Mouse (Mus musculus): ENCODE measurements around the gene Atp13a5. TPM values are rescaled to one million over a fixed set of nuclear protein-coding genes. Genes with fewer than 3 reads are reported as not detected.
A peak's percentile ranks its signal among the peaks of the same experiment; 100 is the strongest.

Gene Atp13a5
- total RNA-seq (2021): 10 to 100 TPM; 12.7 to 16.7 TPM
- long read RNA-seq, experiment 1, full-length matches to known transcripts: 4 of 8 reads
- long read RNA-seq, experiment 1, partial matches to known transcripts: 2 of 8 reads
- long read RNA-seq, experiment 1, other reads (novel, unspliced or antisense): 2 of 8 reads
- long read RNA-seq, experiment 2, full-length matches to known transcripts: 5 of 14 reads
- long read RNA-seq, experiment 2, partial matches to known transcripts: 5 of 14 reads
- long read RNA-seq, experiment 2, other reads (novel, unspliced or antisense): 4 of 14 reads

DNA sequence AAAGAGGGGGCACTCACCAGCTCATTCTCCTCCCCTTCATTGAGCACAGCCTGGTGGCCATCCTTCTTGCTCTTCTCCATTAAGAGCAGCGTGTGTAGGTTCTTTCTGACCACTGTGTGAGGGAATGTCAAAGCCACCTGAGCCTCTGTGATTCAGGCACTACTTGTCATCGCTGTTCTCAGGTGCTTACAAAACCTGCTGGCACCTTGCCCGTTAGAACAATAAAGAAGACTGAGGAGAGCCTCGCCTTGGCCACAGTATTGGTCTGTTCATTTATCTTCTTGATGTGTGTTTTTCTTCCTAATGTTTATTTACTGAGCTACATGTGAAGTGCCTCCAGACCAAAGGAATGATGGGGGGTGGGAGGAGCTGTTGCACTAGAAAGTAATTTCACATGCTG is at the start of gene Atp13a5:
Gene Atp13a5 (minus strand): TSS at position 275 of the 400 bp plus-strand sequence.
- intact Hi-C loops (cut with DNase I): no loop called here
- no peak for DNase-seq (ENCODE audit: low spot score in 2 of 2)

DNA sequence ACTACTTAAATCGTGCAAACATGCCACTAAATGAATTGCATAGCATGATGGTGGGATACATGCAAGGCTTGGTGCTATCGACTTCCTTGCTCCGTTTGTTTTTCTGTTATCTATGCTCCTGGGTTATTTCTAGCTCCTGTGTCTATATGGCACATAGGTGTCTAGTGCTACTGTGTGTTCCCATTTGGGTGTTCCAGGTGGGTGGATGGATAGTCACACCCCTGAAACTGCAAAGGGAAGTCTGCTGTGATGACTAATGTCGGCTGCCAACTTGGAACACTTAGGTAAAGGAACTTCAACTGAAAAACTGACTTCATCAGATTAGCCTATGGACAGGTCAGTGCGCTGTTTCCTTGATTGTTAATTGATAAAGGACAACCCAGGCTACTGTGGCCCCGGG is 36.3 kb upstream of the Atp13a5 start:
- intact Hi-C loops (cut with DNase I): no loop called here
- DNase-seq (ENCODE audit: low spot score in 2 of 2): peak in 1 of 2 experiments; percentile 13

DNA sequence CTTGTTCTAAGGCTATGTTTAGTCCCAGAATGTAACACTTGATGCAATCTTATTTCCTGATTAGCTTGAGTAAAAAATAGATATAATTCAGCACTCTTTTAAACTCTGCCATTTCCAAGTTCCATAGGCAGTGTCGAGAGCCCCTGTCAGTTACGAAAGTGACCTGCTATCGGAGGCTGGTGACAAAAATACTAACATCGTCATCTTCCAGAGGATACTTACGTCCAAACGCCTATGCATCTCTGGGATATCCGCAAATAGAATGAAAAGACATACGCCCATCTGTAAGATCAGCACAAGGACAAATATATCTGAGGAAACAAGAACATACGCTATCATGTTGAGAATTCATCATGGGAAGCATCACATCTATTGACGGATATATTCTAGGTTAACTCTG is 28.8 kb upstream of the Atp13a5 start:
- no peak for DNase-seq (ENCODE audit: low spot score in 2 of 2)

DNA sequence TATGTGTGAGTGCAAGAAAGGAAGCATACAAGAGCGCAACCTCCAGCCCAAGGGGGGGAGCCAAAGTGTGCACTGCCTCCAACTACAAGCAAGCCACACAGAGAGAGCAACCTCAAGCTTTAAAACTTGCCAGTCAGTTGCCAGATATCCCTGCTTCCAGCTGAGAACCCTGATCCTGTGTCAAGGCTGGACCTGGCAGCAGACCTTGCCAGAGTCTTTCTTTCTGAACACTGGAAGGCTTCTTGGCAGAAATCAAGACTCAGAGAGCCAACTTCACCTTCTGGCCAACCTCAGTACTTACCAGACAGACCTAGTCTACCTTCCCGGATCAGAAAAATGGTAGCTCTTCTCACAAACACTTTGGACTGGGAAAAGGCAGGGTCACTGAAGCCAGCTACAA is 20.5 kb upstream of the Atp13a5 start:
- intact Hi-C loops (cut with DNase I): no loop called here
- DNase-seq (ENCODE audit: low spot score in 2 of 2): no peak

More for the DNA sequence above, 28.8 kb upstream of the Atp13a5 start:
- intact Hi-C loops (cut with DNase I): no loop called here

DNA sequence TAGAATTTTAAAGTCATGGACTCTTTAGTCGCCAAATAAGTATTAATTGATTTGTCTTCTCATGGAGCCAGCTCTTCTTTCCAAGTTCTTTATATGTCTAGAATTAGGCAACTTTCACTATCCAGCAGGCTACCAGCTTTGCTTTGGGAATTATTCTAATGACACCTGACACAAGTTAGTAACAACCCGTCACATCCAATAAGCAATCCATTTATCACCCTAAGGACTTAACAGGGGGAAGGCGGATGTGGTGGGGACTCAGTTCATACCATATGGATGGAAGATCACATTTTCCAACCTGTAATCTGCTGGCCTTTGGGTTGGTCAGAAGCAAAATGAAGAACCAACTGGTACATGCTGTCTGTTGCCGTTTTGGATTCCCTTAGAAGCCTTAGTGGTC is 6.2 kb upstream of the Atp13a5 start:
- DNase-seq (ENCODE audit: low spot score in 2 of 2): no peak
- intact Hi-C loops (cut with DNase I): no loop called here

DNA sequence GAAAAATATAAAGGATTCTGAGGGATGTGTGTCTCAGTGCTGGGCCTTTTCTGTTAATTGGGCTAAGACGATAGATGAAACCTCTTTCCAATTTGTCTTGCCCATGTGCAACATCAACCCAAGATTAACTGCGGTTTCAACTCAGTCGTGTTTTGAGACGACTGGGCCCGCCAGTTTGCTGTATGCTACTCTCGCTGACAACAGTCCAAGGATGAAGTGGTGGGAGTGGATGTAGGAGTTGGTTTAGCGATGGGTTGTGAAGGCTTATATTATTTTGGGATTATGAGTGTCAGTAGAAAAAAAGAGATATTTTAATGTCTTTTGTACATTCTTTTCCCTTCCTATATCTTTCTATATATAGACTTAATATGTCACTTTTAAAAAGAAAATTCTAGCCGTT is 3.9 kb downstream of the Atp13a5 start:
- intact Hi-C loops (cut with DNase I): no loop called here
- DNase-seq (ENCODE audit: low spot score in 2 of 2): peak in 1 of 2 experiments; percentile 22

DNA sequence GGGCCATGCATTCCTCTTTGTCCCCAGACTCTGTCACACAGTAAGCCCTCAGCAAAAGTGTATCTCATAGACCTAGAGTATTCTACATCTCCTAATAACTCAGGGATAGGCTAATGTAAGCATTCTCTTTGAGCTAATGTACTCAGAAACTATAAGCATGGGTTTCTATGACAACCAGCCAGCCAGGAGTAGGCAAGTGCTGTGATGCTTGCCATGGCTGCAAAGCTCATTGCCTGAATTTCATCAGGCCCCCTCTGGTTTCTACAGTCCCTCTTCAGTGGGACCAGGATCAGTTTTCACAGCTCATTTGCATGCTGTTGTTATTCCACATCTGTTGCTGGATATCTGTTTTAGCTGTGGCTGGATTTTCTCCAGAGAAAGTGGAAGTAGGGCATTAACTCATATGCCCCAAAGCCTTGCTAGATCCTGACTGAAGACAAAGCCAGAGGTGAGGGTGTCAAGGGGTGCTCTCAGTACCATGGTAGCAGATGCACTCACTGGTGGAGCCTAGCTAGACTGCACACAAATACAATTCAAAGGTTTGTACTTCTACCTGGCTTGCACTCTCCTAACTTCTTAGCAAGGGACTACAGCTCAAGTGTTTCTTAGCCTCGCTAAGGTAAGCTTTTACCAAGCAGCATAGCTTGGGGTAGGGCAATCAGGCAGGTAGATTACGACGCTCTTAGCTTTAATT is 47.0 kb downstream of the Atp13a5 start:
- intact Hi-C loops (cut with DNase I): no loop called here
- peak; percentile 34 to 63 for DNase-seq (ENCODE audit: low spot score in 2 of 2)

DNA sequence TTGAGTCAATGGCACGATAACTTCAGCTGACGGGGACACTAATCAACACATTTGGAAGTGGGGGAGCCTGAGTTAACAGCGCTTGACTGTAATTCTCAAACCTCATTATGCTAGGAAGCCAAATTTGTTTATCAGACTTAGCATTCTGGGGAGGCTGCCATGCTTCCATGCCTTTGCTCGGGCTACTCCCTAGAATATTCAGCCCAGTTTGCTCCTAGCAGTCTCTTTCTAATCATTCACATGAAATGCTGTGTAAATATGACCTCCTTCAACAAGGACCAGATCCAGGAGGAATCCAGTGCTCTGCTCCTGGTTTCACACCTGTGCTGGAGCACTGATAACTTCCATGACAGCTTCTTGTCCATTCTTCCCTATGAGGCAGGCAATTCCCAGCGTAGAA is 47.6 kb downstream of the Atp13a5 start:
- intact Hi-C loops (cut with DNase I): no loop called here
- DNase-seq (ENCODE audit: low spot score in 2 of 2): peak in 1 of 2 experiments; percentile 6

DNA sequence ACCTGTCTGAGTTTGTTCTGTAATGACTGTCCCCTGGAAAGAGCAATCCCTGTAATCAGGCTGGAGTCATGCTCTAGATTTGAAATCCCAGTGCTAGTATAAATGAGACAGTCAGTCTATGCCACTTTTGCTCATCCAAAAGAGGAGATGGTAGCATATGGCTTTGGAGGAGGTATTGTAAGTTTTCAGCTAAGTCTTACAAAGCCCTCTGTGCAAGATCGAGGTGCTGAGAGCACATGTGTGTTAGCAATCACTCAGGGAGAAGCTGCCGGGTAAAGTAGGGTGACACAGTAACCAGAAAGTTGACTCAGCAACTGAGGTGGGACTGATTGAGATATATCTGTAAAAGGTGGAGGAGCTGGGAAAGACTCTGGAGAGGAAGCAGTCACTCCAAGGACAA is 49.3 kb downstream of the Atp13a5 start:
- DNase-seq (ENCODE audit: low spot score in 2 of 2): no peak
- intact Hi-C loops (cut with DNase I): no loop called here

DNA sequence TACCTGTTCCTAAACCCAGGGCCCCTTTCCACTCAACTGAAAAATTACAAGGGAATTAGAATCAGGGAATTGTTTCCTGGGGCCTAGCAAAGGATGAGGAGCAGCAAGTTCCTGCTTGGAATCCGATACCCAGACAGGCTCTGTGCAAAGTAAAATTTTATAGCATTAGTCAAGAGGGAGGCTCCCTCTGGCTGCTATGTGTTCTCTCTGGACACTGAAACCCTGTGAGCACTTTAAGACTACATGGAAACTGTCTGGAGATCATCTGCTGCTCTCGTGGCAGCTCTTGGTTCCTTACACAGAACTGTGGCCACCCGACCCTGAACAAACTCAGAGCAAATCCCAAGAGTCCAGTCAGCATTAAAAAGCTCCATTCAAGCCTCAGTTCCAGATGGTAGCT is 50.6 kb downstream of the Atp13a5 start:
- intact Hi-C loops (cut with DNase I): no loop called here
- DNase-seq (ENCODE audit: low spot score in 2 of 2): no peak

DNA sequence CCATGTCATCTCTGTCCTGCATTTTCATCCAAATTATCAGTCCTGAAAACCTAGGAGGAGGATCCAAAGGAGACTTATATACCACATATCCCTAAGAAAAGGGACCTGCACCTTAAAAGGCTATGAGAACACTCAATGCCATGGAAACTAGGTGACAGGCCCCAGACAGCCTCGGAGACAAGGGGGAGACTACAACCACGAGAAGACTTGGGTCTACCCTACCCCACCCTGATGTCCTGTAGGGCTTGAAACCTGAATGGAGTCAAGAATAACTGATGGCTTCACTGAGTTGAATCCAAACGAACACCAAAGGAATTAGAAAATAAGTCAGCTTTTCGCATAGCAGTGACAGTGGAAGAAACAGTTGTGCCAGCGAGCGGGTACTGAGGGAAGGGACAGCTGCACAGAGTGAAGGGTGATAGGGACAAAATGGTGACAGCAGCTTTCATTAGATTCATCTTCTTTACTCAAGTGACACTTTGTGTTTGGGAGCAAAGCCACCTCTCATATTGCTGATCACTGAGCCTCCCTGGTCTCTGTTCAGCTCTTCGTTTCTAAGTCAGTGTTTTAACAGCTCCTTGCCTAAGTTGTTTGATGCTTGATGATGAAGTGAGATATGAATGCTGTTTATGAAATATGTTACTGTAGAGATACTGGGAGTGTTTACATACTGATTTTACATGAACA is 53.2 kb downstream of the Atp13a5 start:
- intact Hi-C loops (cut with DNase I): no loop called here
- DNase-seq (ENCODE audit: low spot score in 2 of 2): no peak

DNA sequence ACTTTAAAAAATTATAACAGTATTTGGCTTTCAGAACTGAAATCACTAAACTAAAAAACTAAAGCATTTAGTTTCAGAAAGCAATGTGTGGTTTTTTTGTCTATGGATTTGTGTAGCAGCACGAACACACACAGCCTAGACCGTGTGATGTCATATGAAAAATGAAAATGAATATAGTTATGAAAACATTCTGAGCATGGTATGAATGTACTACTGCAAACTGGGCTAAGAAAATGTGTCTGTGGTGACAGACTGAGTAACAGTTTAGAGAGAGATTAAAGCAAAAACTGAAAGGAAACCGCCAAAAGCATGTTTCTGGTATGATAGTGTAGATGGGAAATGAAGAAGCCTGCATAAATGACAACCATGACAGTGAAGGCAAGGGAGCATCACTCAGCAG is 57.8 kb downstream of the Atp13a5 start:
- intact Hi-C loops (cut with DNase I): no loop called here
- DNase-seq (ENCODE audit: low spot score in 2 of 2): no peak

DNA sequence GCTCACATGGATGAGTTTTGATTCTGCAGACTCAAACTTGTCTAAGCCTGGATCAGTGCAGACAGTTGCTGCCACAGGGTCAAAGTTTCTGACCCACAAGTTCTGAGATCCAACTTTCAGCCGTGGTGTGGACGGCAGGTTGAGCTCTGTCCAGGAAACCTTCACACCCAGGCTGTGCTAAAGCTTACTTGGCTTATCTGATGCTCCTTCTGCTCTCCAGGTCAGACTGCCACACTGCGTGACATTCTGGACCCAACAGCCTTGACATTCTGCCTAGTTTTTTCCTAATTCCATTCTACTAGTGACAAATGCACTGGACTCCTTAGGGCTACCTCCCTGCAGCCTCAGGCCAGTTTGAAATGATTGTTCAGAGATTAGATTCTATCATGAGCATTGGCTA is 63.1 kb downstream of the Atp13a5 start:
- DNase-seq (ENCODE audit: low spot score in 2 of 2): no peak
- intact Hi-C loops (cut with DNase I): no loop called here

DNA sequence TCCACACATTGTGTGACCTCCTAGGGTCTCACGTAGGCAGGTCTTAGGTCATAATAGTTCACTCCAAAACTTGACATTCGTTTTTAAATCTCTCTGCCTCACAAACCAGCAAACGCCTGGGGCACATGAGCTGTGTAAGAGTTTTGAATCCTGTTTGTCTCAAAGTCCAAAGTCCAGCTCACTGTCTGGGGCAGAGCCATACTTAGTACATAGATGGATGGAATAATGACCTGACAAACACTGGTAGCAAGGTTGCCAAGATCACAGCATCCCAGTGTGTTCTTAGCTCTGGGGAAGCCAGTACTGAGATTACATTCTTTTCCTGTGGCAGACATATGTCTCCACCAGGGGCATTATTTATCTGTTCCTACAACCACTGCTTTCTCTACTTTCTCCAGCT is 63.5 kb downstream of the Atp13a5 start:
- intact Hi-C loops (cut with DNase I): no loop called here
- DNase-seq (ENCODE audit: low spot score in 2 of 2): no peak

DNA sequence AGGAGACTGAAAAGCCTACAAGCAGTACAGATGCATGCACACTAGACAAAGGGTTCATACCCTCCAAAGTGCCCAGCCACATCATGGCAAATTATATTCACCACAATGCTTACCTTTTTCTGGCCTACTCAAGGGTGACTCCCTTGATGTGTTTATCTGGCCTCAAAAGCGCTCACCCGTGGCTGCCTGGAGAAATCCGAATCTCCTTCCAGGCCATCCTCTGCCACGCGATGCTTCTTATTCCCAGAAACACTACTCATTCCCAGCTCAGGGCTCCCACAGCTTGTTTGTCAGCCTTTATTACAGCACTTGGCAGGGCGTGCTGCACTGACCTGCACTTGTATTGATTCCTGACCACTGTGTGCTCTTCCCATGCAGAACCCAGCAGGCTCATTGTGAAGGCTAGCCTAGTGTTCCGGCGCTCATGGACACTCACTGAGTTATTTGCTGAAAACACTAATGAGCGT is 80.9 kb downstream of the Atp13a5 start:
- intact Hi-C loops (cut with DNase I): no loop called here

DNA sequence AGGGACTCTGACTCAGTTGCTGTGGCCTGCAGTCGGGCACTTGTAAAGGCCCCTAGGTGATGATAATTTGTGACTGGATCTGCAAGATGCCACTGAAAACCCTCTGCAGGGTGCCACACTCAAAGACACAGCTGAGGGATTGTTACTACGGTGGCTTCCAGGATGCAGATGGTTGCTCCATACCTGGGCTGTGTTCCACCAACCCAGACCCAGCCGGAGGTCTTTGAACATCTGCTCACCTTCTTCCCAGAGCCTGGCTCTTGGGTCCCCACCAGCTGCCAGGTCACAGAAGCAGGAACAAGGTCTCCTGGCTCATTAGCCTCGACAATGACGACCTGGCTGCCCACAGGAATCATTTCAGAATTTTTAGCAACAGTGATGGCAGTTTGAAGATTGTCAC is 97.8 kb downstream of the Atp13a5 start:
- intact Hi-C loops (cut with DNase I): no loop called here
- no peak for DNase-seq (ENCODE audit: low spot score in 2 of 2)

More for the DNA sequence above, 80.9 kb downstream of the Atp13a5 start:
- DNase-seq (ENCODE audit: low spot score in 2 of 2): no peak

DNA sequence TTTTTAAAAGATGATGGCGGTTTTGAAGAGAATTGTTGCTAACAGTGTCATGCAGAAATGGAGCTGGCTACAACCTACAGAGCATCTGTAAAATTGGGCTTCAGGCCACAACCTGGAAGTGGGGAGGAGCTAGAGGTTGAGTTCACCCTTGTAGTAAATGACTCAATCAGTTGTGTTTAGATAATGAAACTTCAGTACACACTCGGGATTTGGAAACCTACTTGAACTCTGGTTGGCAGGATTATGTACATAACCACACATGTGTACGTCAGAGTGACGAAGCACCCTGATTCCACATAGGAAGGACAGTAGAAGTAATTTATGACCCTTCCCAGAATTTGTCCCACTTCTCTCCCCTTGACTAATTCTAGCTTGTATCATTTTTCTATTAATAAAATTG is 124.2 kb downstream of the Atp13a5 start:
- intact Hi-C loops (cut with DNase I): no loop called here
- no peak for DNase-seq (ENCODE audit: low spot score in 2 of 2)

DNA sequence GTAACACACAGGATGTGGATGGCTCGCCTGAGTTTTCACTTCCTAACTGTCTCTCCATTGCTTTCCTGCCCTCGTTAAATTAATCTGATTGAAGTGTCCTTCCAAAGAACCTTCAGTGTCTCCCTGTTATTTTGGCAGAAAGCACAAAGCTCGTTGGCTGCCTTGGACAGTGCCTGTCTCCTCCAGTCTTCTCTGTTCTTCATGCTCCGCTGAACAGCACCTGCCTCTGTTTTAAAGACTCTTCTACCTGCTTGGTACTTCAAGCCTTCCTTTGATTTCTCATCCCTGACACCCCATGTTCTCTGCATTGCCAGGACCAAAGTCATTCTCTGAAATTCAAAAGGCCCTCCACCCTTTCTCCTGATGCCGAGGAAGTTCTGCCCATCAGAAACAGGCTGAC is 142.6 kb downstream of the Atp13a5 start:
- intact Hi-C loops (cut with DNase I): no loop called here
- no peak for DNase-seq (ENCODE audit: low spot score in 2 of 2)

DNA sequence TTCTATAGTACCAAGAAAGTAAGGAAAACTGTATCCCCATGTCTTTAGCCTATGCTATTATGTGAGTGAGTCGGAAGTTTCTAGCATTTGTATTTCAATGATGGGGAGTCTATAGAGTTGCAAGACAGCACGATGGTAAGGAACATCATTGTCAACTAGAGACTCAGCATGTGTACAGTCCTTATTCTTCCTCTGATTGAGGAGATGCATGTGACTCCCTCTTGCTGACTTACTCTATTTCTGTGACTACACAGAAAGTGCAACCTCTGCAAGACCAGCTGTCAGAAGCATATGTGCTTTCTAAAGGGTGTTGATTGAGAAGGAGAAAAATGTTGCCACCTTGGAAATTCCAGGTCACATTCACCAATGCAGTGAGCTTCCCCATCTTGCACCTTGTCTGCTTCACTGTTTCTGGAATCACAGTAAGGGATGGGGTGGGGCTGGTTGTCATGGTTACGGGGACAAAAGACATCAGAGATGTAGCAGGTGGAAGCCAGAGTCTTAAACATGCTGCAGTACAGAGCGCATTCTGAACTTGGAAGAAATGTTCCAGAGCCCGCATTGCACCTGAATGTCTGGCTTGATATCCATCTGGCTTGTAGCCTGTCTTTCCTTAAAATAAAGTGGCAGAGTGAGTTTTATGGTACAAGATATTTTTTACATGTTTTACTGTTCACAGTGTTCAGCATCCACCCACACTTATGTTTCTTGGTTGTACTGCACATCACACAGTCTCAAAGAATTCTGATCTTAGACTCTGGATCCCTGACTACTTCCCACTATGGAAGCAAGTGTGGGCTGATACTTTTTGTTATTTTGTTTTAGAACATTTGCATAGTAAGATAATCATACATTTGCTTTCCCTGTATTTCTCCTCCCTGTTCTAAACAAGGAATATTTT is 161.9 kb downstream of the Atp13a5 start:
- intact Hi-C loops (cut with DNase I): no loop called here
- peak; percentile 69 to 92 for DNase-seq (ENCODE audit: low spot score in 2 of 2)

Measured in left cerebral cortex, postnatal 14 days (tissue).